Mouse (Mus musculus): ENCODE results near the gene Slc39a1. TPM values are rescaled to one million over a fixed set of nuclear protein-coding genes. Genes with fewer than 3 reads are reported as not detected.

Gene Slc39a1
- polyA plus RNA-seq (2012; rRNA removed), result 55.0 and 79.5 TPM in 2 replicates

DNA sequence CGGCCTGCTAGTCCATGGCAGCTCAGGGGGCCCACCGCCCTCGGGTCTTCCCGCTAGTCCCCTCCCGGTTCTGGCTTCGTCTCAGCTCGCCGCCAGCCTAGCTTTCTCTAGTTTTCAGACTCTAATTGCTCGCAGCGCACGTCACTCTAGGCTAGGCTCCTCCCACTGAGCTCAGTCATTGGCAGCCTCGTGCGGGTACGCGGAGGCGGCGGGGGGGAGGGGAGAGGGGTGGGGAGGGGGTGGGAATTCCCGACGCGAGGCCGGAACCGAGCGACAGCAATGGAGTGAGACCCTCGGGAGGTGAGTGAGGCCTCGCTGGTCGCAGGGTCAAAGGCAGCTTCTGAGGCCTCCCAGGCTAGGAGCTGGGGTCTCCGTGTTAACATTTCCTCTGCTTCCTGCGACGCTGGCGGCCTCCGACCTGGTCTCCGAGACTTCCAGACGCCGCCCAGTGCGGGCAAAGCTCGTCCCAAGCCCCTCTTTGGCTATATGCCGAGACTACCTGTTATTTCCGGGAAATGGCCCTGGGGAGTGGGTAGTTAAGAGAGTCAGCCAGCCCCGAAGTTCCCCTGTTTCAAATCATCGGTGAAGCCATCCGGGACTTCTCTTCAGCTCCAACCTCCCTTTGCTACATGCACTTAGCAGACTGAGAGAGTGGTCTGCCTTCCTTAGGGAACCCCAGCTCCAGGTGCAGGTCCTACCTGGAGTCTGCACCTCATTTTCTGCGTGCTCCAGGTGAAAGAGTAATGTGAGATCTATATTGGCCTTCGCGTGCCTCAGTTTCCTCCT is at the start of gene Slc39a1:
Gene Slc39a1 (plus strand): TSS at position 213 of the 786 bp plus-strand sequence.
- peak; percentile 79 for DNase-seq (ENCODE audit: low spot score)

DNA sequence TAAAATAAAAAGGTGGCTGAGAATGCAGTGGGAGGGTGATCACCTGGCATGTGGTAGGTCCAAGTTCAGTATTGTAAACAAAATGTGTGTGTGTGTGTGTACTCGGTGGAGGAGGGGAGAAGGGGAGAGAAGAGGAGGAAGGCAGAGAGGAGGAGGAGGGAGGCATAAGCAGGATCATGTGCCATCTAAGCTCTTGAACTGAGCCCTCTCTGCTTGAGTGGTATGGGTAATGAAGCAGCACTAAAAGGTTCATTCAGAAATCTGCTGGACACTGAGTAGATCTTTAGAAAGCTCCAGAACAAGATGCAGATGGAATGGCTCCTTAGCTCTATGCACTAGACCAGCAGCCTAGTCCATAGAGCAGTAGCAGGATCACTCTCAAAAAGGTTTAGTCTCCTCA is 45.1 kb upstream of the Slc39a1 start:
- DNase-seq (ENCODE audit: low spot score), result no peak

DNA sequence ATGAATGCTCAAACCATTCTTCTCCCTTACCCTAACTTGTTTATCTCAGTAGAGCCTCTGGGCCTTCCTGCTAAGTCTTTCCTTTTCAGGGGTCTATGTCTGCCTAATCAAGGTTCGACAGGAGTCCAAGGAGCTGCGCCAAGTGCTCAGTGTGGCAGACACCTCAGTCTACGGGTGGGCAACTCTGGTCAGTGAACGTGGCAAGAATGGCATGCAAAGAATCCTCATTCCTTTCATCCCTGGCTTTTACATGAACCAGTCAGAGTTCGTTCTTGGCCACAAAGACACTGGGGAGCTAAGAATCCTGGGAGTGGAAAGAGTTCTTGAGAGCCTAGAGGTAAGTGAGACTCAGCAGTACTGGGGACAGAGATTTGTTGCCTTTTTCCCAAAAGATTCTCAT is 44.4 kb upstream of the Slc39a1 start:
- DNase-seq (ENCODE audit: low spot score), result no peak

DNA sequence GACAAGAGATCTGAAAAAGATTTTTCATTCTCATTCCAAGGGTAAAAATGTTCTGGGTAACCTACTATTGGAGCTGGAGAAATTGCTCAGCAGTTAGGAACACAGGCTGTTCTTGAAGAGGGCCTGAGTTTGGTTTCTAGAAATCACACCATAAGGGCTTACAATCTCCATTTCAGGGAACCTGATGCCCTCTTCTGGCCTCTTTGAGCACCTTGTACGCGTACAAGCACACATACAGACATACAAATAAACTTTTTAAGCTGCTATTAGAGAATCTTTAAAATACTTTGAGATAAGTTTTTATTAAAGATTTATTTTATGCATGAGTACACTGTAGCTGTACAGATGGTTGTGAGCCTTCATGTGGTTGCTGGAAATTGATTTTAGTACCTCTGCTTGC is 43.4 kb upstream of the Slc39a1 start:
- no peak for DNase-seq (ENCODE audit: low spot score)

DNA sequence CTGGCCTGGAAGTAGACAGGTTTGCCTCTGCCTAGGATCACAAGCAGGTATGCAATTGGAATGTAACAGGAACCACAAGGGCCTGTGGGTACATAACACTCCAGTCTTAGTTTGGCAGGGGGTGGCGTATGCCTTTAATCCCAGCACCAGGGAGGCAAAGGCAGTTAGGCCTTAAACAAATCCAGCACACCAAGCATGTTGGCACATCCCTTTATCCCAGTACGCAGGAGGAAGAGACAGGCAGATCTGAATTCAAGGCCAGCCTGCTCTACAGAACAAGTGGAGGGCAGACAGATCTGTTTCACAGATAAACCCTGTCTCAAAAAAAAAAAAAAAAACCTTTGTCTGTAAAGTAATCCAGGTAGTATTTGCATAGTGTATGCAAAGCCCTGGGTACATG is 39.3 kb upstream of the Slc39a1 start:
- DNase-seq (ENCODE audit: low spot score), result no peak

DNA sequence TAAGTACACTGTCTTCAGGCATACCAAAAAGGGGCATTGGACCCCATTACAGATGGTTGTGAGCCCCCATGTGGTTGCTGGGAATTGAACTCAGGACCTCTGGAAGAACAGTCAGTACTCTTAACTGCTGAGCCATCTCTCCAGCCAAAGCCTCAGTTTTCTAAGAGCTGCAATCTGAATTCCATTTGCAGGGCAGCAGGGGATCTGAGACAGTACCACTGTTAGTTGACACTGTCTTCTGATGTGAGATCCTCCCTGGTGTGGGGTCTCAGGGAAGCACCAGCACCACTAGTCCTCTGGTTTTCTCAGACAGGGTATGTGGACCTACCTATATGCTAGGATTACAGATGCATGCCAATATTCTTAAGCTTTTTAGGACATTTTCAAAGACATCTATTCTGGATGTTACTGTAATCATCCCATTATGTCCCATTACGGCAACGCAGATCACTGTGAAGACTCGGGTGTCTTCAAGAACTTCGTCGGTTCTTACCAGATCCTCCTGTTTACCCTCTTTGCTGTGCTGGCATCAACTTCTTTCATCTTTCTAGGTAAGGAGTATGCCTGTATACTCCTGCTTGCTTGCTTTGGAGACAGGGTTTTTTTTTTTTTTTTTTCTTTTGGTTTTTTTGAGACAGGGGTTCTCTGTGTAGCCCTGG is 37.9 kb upstream of the Slc39a1 start:
- no peak for DNase-seq (ENCODE audit: low spot score)

DNA sequence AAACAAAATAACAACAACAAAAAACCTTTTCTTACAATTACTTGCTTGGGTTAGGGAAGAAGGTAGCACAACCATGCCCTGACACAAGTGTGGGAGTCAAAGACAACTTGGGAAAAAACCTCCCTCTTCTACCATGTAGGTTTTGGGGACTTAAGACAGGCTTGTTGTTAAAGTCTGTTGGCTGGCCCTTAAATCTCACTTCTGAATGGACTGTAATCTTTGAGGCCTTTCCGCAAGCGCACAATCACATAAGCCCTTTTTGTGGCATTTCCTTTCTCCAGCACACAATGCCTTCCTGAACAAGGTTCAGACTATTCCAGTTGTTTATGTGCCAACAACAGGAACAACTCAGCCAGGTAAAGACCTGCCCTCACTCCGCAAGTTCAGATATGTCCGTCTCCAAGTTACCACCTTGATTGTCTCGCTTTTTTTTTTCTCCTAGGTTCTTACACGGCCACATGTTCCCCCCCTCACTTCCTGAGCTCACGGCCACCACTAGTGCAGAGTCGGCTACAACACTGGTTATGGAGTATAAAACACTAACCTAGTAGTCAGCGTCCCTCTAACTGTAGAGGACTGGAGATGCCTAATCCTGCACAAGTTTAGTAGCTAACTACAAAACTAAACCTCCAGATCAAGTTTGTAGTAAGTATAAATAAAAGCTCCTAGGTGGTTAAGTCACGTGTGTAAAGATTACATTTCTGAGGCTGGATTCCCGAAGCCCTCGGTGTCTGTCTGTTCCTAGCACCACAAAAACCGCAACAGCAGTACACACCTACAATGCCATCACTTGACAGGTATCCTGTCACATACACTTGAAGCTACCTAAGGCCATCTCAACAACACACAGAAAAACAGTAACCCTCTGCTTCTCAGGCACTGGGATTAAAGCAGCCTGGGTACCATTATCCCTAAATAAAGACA is 36.2 kb upstream of the Slc39a1 start:
- DNase-seq (ENCODE audit: low spot score), result no peak

DNA sequence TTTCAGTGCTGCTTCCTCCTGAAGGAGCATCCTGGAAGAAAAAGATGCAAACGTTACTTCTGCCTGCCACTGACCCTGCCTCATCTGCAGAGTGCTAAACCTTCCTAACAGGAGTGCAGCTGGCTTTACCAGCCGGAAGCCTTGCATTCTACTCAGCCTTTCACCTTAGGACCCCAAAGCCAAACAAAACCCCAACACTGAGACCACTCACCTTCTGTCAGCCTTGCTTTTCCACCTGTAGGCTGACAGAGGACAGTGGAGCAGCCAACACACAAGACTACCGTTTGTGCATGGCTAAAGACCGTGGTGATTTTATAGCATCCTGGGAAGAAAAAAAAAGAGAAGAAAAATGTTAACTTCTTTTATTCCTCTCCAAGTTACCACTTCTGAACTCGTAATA is 35.2 kb upstream of the Slc39a1 start:
- DNase-seq (ENCODE audit: low spot score), result no peak

DNA sequence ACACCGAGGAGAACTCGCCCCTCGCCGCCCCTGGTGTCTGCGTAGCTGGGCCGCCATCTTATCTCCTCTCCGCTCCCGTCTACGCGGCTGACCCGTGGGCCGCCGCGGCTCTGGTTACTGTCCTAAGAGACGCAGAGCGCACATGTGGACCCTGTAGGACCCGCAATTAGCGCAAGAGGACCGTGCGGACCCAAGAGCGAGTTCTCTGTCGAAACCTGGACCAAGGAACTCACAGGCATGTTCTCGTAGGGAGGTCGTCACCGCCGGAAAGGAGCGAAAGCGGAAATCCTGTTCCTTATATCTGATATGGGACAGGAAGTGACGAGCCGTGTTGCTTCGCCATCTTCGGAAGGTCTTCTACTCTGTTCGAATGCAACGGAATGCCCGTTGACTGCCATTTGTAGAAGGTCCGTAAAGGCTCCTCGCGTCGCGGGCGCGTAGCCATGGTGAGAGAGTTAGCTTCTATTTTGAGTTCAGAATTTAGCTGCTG is 34.5 kb upstream of the Slc39a1 start, which contains the start of the genes Rps27 and Rab13:
Gene Rps27 (minus strand): TSS at position 275 of the 490 bp plus-strand sequence.
Gene Rab13 (plus strand): TSS at position 319 of the 490 bp plus-strand sequence.
- DNase-seq (ENCODE audit: low spot score), result peak; percentile 89

DNA sequence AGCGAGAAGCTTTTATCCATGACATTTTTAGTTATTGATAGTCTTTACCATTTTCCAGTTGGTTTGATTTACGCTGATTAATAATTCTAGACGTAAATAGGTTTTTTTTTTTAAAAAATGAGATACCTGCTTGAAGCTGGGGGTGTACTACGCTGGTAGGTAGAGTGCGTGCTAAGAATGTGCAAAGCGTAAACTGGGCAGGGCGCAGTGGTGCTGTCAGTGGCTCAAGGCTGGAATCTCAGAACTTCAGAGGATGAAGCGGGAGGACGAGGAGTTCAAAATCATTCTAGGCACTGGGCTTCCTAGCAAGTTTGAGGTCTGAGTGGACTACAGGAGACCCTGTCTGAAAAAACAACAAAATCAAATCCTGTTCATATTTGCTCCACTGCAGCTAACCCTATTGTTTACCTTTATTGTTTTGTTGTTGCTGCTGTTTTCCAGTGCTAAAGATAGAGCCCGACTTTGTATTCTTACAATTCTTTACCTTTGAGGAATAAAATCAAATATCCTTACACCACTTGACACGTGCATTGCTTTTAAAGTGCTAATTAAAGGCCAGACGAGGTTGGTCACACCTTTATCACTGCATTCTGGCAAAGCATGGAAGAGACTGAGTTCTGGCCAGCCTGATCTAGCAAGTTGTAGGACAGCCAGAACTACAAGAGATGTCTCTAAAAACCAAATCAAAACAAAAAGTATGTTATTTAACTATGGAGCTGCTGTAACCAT is 33.9 kb upstream of the Slc39a1 start:
- no peak for DNase-seq (ENCODE audit: low spot score)

DNA sequence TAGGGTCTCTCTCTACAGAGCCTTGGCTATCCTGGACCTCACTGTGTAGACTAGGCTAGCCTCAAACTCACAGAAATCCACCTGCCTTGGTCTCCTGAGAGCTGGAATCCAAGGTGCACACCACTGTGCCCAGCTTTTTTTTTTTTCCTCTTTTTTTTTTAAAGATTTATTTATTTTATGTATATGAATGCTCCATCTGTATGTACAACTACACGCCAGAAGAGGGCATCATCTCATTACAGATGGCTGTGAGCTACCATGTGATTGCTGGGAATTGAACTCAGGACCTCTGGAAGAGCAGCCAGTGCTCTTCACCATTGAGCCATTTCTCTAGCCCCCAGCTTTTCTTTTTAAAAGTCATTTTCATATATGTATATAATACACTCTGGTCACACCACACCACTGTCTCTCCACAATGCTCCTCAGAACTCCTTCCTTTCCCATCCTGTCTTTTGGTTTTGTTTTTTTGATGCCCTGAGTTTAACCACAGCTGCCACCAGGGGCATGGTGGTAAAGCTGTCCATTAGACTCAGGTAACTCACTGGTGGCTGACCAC is 32.1 kb upstream of the Slc39a1 start:
- no peak for DNase-seq (ENCODE audit: low spot score)

DNA sequence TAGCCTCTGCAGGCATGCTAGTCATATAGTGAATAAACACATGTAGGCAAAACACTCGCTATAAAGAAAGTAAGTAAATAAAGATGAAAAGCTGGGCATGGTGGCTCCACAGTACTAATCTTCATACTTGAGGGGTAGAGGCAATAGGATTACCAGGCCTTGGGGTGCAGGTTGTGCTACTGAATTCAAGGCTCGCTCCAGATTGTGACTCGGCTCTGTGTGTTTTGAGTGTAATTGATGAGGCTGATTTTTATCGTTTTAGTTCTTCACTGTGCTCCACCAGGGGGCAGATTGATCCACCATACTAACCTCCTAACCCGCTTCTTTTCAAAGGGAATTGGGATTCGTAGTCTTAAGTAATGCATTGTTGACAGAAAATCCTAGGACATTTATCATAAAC is 27.9 kb upstream of the Slc39a1 start:
- no peak for DNase-seq (ENCODE audit: low spot score)

DNA sequence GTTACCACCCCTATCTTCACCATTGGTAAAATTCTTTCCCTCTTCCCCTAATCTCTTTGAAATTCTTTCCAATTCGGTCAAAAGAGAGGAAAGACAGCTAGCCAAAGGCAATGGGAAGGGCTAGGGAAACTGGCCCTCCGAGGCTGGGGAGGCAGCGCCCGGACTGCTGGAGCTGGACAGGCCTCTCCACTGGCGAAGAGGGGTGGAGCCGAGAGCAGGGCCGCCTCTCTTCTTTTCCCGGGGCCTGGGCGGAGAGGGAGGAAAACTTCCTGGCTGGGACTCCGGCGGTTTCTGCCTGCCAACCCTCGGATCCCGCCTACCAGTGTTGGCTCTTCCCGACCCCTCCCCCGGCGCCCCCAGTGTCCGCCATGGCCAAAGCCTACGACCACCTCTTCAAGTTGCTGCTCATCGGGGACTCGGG is 27.4 kb upstream of the Slc39a1 start:
- peak; percentile 65 for DNase-seq (ENCODE audit: low spot score)

DNA sequence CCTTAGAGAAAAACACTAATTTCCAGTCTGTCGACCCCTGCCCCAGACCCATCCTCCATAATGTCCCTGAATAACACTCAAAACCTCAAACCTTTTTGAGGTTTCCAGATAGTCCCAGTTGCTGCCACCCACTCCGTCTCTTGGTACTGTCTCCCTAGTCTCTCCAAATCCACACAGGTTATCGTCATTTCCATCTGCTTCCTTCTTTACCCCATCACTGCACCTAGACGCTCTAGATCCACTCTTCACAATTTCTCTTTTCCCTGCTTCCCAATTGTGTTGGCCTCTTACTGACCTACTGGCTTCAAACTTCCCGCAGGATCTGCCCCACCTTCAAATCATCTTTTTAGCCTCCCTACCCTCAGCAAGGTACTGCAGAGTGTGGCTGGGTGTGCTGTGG is 26.8 kb upstream of the Slc39a1 start:
- DNase-seq (ENCODE audit: low spot score), result no peak

DNA sequence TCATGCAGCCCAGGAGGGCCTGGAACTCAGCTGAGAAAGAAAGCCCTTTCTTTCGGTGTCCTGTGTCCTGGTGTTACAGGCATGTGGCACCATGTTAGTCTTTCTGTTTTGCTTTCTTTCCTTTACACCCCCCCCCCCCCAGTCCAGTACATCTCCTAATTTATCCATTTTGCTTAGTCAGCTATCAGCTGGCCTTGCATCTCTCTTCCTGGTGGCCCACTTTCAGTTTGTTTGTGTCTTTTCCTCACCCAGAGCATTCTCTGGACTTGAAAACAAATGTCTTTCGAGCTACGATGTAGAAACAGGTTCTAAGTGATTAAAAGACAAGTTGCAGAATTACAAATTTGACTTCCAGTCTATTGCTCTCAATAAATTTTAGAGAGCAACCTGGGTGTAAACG is 25.5 kb upstream of the Slc39a1 start:
- DNase-seq (ENCODE audit: low spot score), result no peak

DNA sequence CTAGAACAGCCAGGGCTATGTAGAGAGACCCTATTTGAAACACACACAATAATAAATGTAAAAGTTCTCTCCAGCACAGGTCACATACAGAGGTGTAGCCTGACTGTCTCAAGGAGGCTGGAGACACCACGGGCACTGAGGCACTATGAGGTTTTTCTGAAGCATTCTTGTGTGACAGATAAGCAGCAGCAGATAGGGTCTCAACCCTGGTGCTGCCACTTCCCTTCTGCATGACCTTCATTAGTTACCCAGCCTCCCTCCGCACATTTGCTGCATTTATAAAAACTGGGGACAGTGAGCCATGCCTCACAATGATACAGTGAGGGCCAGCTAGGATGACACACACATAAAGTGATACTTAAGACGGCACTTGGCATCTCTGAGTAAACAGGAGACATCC is 25.0 kb upstream of the Slc39a1 start:
- DNase-seq (ENCODE audit: low spot score), result no peak

DNA sequence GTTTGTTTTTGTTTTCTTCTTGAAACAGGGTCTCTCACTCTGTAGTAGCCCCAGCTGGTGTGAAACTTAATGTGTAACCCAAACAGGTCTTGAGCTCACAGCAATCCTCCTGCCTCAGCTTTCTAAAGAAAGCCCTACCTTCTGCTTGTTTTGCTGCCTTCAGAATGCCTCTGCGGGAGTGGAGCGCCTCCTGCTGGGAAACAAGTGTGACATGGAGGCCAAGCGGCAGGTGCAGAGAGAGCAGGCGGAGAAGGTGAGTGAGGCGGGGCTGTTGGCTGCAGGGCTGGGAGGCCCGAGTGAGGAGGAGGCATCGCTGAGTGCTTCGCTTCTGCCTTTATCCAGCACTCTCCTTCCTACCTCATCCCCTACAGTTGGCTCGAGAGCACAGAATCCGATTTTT is 23.6 kb upstream of the Slc39a1 start:
- no peak for DNase-seq (ENCODE audit: low spot score)

DNA sequence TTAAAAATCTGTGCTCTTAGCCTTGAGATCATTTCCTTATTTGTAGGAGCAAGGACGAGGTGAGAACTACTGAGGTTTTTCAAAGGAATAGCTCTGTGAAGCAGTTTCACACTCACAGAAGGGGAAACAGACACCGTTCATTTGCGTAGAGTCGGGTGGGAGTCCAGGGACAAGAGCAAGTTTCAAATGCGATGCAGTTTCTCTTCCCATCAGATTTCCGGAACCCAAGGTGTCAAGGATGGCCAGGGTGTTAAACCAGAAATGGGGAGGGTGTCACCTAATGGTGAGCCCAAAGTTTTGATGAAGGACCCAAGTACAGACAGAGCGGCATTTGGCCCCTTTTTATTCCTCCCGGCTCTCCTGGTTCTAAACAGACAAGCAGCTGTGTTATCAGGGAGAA is 16.9 kb upstream of the Slc39a1 start:
- DNase-seq (ENCODE audit: low spot score), result no peak

DNA sequence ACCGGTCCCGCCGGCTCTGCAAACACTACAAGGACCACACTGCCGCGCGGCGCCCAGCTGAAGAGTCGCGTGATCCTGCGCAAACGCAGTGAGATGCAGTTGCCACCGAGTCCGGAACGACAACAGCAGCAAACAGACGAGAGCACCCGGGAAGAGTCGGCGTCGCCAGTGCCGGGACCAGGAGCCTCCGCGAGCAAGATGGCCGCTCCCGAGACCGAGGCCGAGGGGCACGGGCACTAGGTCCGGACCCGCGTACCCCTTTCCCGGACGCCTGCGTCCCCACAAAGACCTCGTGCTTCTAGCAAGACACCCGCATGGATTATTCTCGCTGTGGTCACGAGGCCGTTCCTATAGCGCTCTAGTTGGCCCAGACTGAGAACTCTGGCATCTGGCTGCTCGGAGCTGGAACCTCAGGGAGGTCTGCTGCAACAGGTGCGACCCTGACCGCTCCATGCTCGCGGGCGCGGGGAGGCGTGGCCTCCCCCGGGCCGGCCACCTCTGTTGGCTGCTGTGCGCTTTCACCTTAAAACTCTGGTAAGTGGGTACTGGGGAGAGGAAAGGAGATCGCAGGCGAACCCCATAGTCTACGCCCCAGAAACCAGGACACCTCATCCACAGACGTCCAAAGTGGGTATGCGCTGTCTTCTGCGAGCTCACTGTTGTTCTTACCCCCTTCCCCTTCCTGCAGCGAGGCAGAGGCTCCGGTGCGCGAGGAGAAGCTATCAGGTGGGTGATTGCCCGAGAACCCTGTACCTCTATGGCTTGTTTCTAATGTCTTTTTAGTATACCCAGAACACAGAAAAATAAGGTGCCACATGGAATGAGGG is 16.3 kb upstream of the Slc39a1 start, which contains the start of gene Jtb:
Gene Jtb (plus strand): TSS at position 91 of the 827 bp plus-strand sequence.
- peak; percentile 83 for DNase-seq (ENCODE audit: low spot score)

DNA sequence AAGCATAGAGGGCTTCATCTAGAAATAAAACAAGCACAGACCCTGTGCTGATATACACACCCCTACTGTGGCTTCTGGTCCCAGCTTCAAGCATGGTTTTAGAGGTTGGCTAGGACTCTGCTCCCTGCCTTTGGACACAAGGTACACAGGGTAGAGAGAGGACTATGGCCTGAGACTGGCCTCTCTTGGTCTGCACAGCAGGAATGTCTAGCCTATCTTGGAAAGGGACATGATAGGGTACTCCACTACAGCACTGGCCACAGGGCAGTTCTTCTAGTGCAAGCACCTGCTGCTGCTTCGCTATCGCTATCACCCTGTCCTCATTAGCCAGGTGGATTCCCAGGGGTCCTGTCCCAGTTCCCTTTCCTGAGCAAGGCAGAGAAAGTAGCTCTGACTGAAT is 6.7 kb upstream of the Slc39a1 start:
- no peak for DNase-seq (ENCODE audit: low spot score)

Data from urinary bladder, adult 2 months (tissue).